Mouse (Mus musculus) gastrocnemius, postnatal 10 days (tissue): ENCODE results near the gene Anapc15. TPM values are rescaled to one million over a fixed set of nuclear protein-coding genes. Genes with fewer than 3 reads are reported as not detected.
"Not testable (repeated sequence)": the region's sequence is repeated elsewhere in the genome, so short reads cannot be mapped to it uniquely, and the experiment has no call there.

Experiments
- DNase-seq: peaks from one replicate; pipeline ENCODE4 v3.0.0; 2021; ENCODE audit warnings: mixed read lengths
- total RNA-seq, 2 experiments: library from RNA; stranded (reverse); gene quantifications; 2 replicates each; pipeline ENCODE4 v1.2.3; 2021

The Anapc15 gene
- total RNA-seq, 2 experiments from 2014 or later, result 23.1 to 23.8 TPM

GRCm38 (mm10) chr7:101896104-101897066 lies 32.9 kb downstream of the Anapc15 start:
- peak; percentile 87 for DNase-seq

- DNase-seq, result no peak
Measured at GRCm38 (mm10) chr7:101900331-101901097, 37.0 kb downstream of the Anapc15 start.

GRCm38 (mm10) chr7:101901969-101902368 lies 38.5 kb downstream of the Anapc15 start:
- no peak for DNase-seq

- DNase-seq, result no peak
Measured at GRCm38 (mm10) chr7:101902846-101903245, 39.3 kb downstream of the Anapc15 start.

- DNase-seq, result peak; percentile 98
Measured at GRCm38 (mm10) chr7:101905561-101906286, 42.2 kb downstream of the Anapc15 start, which contains the start of gene Lamtor1. TSS of gene Lamtor1 (plus strand) at chr7:101905904.

- DNase-seq, result no peak
Measured at GRCm38 (mm10) chr7:101906287-101906681, 42.8 kb downstream of the Anapc15 start, which contains the start of gene Tomt. TSS of gene Tomt (minus strand) at chr7:101906359.

GRCm38 (mm10) chr7:101906696-101907095 lies 43.2 kb downstream of the Anapc15 start:
- no peak for DNase-seq

- peak; percentile 49 for DNase-seq
Measured at GRCm38 (mm10) chr7:101908367-101908766, 44.9 kb downstream of the Anapc15 start.

- DNase-seq, result no peak
Measured at GRCm38 (mm10) chr7:101910138-101910537, 46.6 kb downstream of the Anapc15 start.

GRCm38 (mm10) chr7:101911982-101912381 lies 48.5 kb downstream of the Anapc15 start:
- no peak for DNase-seq

GRCm38 (mm10) chr7:101918071-101918470 lies 54.6 kb downstream of the Anapc15 start:
- peak; percentile 62 for DNase-seq

- DNase-seq, result not testable (repeated sequence)
Measured at GRCm38 (mm10) chr7:101925892-101926291, 62.4 kb downstream of the Anapc15 start.

- DNase-seq, result no peak
Measured at GRCm38 (mm10) chr7:101928093-101928492, 64.6 kb downstream of the Anapc15 start.

- no peak for DNase-seq
Measured at GRCm38 (mm10) chr7:101932551-101932950, 69.0 kb downstream of the Anapc15 start.

GRCm38 (mm10) chr7:101933300-101933699 lies 69.8 kb downstream of the Anapc15 start:
- no peak for DNase-seq

- peak; percentile 92 for DNase-seq
Measured at GRCm38 (mm10) chr7:101933751-101934240, 70.3 kb downstream of the Anapc15 start, which contains the start of the genes Lrrc51 and Numa1. TSS of gene Lrrc51 (minus strand) at chr7:101933895. TSS of gene Numa1 (plus strand) at chr7:101934111.

GRCm38 (mm10) chr7:101935957-101936356 lies 72.4 kb downstream of the Anapc15 start:
- DNase-seq, result no peak

- no peak for DNase-seq
Measured at GRCm38 (mm10) chr7:101936996-101937395, 73.5 kb downstream of the Anapc15 start.

- DNase-seq, result peak; percentile 10
Measured at GRCm38 (mm10) chr7:101937569-101937968, 74.1 kb downstream of the Anapc15 start.

- no peak for DNase-seq
Measured at GRCm38 (mm10) chr7:101938348-101938747, 74.8 kb downstream of the Anapc15 start.

- no peak for DNase-seq
Measured at GRCm38 (mm10) chr7:101939758-101940157, 76.2 kb downstream of the Anapc15 start.

GRCm38 (mm10) chr7:101949008-101949407 lies 85.5 kb downstream of the Anapc15 start:
- not testable (repeated sequence) for DNase-seq
